Mouse (Mus musculus) kidney, adult 2 months (tissue): Measurements from ENCODE around the gene Nf1. TPM values are rescaled to one million over a fixed set of nuclear protein-coding genes. Genes with fewer than 3 reads are reported as not detected.

ENCODE experiments used
- DNase-seq: peaks from one replicate; pipeline ENCODE4 v3.0.0; 2021
- H3K27ac ChIP-seq: fragments of 200-500 bp; 2 replicates; pipeline ENCODE4 v1.5.1; 2012; ENCODE audit warnings: low read depth, low read length, control low read depth, inconsistent platforms; ENCODE audit not compliant: insufficient read depth
- H3K27me3 ChIP-seq: fragments of 200-500 bp; replicated peaks from 2 replicates; pipeline ENCODE4 v1.6.1; 2012; ENCODE audit warnings: mild to moderate bottlenecking, moderate library complexity, low read length, inconsistent platforms; ENCODE audit not compliant: control insufficient read depth, insufficient read depth
- H3K36me3 ChIP-seq: fragments of 200-500 bp; 2 replicates; pipeline ENCODE4 v1.6.1; 2012; ENCODE audit warnings: mild to moderate bottlenecking, moderate library complexity, low read length, inconsistent platforms; ENCODE audit not compliant: control insufficient read depth, insufficient read depth
- H3K4me1 ChIP-seq: fragments of 200-500 bp; 2 replicates; pipeline ENCODE4 v1.6.1; 2011; ENCODE audit warnings: low read length; ENCODE audit not compliant: control insufficient read depth, insufficient read depth
- H3K4me3 ChIP-seq: fragments of 200-500 bp; 2 replicates; pipeline ENCODE4 v1.5.1; 2011; ENCODE audit warnings: mild to moderate bottlenecking, low read depth, low read length, control low read depth; ENCODE audit not compliant: insufficient read depth
- CTCF ChIP-seq: fragments of 200-500 bp; conservative IDR thresholded peaks from 2 replicates; pipeline ENCODE4 v1.5.1; 2011; ENCODE audit warnings: low read depth, mild to moderate bottlenecking, control low read depth, low read length, moderate library complexity, mixed read lengths; ENCODE audit not compliant: insufficient read depth, insufficient read length
- POLR2A ChIP-seq: fragments of 200-500 bp; IDR thresholded peaks from one replicate; pipeline ENCODE4 v1.6.1; 2011; ENCODE audit warnings: low read depth, low read length, control low read depth
- WGBS: fragments of 180-500 bp; shearing (Covaris S2); methylation state at CpG from one replicate; pipeline ENCODE4 v1.1.7; 2018; 5-methylcytosine and 5-hydroxymethylcytosine counted together
- polyA plus RNA-seq: library from polyadenylated mRNA; depleted of rRNA; stranded (reverse); fragments of >200 nt; gene quantifications from 2 replicates; pipeline ENCODE4 v1.2.3, GENCODE M21; 2012; rRNA removed

The Nf1 gene
- 10.2 TPM in 2 replicates for polyA plus RNA-seq

GRCm38 (mm10) chr11:79339234-79339807, at the start of gene Nf1:
TSS of gene Nf1 (plus strand) at chr11:79339693.
- no peak for TF ChIP-seq CTCF
- no peak for TF ChIP-seq POLR2A

GRCm38 (mm10) chr11:79290473-79290872, 49.0 kb upstream of the Nf1 start:
- TF ChIP-seq POLR2A, result no peak
- peak; percentile 92 for TF ChIP-seq CTCF
- no peak overlapping the region for H3K27ac ChIP-seq
- no peak overlapping the region for H3K4me3 ChIP-seq
- peak; percentile 63 for DNase-seq
- no peaks in the 10 kb centered on the region for H3K36me3 ChIP-seq
- peaks cover 24% of the 10 kb centered on the region for H3K4me1 ChIP-seq
- H3K27me3 ChIP-seq, result no peaks in the 10 kb centered on the region
- 50% methylated on average over 2 of the region's 2 CpGs for WGBS

More at GRCm38 (mm10) chr11:79339234-79339807, at the start of gene Nf1:
- WGBS, result under 1% methylated on average over 48 of the region's 49 CpGs
- peak; percentile 97 for DNase-seq
- H3K27ac ChIP-seq, result peak within 1 kb of the TSS; percentile 95
- H3K4me1 ChIP-seq, result peaks cover 7% of the 10 kb centered on the region; the same call in 1 of the 2 replicates
- no peaks in the 10 kb centered on the region for H3K36me3 ChIP-seq
- peak within 1 kb of the TSS; percentile 95 for H3K4me3 ChIP-seq
- H3K27me3 ChIP-seq, result no peaks in the 10 kb centered on the region

- DNase-seq, result no peak
- Histone ChIP-seq H3K4me3 (no peak overlapping the region), H3K27ac (no peak overlapping the region), H3K36me3 (no peaks in the 10 kb centered on the region), H3K4me1 (peaks cover 24% of the 10 kb centered on the region), H3K27me3 (no peaks in the 10 kb centered on the region)
- TF ChIP-seq CTCF (no peak), POLR2A (no peak)
- 30% methylated on average over 5 of the region's 5 CpGs for WGBS
These were observed 47.8 kb upstream of the Nf1 start for GRCm38 (mm10) chr11:79291651-79292050.

- peak; percentile 83 for DNase-seq
These were observed 47.4 kb upstream of the Nf1 start for GRCm38 (mm10) chr11:79292130-79292529.

GRCm38 (mm10) chr11:79293025-79293424, 46.5 kb upstream of the Nf1 start:
- H3K36me3 ChIP-seq, result no peaks in the 10 kb centered on the region
- no peak overlapping the region for H3K4me3 ChIP-seq
- H3K27me3 ChIP-seq, result no peaks in the 10 kb centered on the region
- 83% methylated on average over 3 of the region's 3 CpGs for whole genome bisulfite sequencing
- no peak for DNase-seq
- peaks cover 20% of the 10 kb centered on the region for H3K4me1 ChIP-seq
- no peak for TF ChIP-seq CTCF
- no peak for TF ChIP-seq POLR2A
- H3K27ac ChIP-seq, result peak overlapping the region; percentile 54

More at GRCm38 (mm10) chr11:79292130-79292529, 47.4 kb upstream of the Nf1 start:
- TF ChIP-seq CTCF (no peak), POLR2A (no peak)
- Histone ChIP-seq H3K27ac (no peak overlapping the region), H3K4me3 (no peak overlapping the region), H3K4me1 (peaks cover 24% of the 10 kb centered on the region), H3K27me3 (no peaks in the 10 kb centered on the region), H3K36me3 (no peaks in the 10 kb centered on the region)
- WGBS, result 31% methylated on average over 3 of the region's 3 CpGs

GRCm38 (mm10) chr11:79293971-79294370, 45.5 kb upstream of the Nf1 start:
- peaks cover 13% of the 10 kb centered on the region for H3K4me1 ChIP-seq
- TF ChIP-seq POLR2A (no peak), CTCF (no peak)
- no peaks in the 10 kb centered on the region for H3K27me3 ChIP-seq
- H3K27ac ChIP-seq, result no peak overlapping the region
- WGBS, result 31% methylated on average over 1 of the region's 1 CpGs
- no peak overlapping the region for H3K4me3 ChIP-seq
- no peaks in the 10 kb centered on the region for H3K36me3 ChIP-seq
- DNase-seq, result no peak

GRCm38 (mm10) chr11:79296167-79296566, 43.3 kb upstream of the Nf1 start:
- H3K27me3 ChIP-seq, result no peaks in the 10 kb centered on the region
- H3K27ac ChIP-seq, result no peak overlapping the region
- no peaks in the 10 kb centered on the region for H3K36me3 ChIP-seq
- 26% methylated on average over 1 of the region's 1 CpGs for WGBS
- peak; percentile 64 for DNase-seq
- peaks cover 12% of the 10 kb centered on the region for H3K4me1 ChIP-seq
- TF ChIP-seq POLR2A (no peak), CTCF (peak; percentile 38)
- H3K4me3 ChIP-seq, result no peak overlapping the region
